1 mouse cellular context compared by ENCODE assay signal in genomic region chr10:80538180-80538579, GRCm38 (mm10).
A peak's percentile ranks its signal among the peaks of the same experiment; 100 is the strongest.
TF ChIP-seq lines count a peak whose summit lies in the region.

No protein-coding gene starts in this region.

TF ChIP-seq in MEL, 35 proteins besides CTCF, POLR2A, EP300 and RAD21:
- no peak for TF ChIP-seq MYB (IDR thresholded peaks at IDR 0.05; ENCODE audit: low read depth, low read length)
- no peak for TF ChIP-seq POLR2AphosphoS2 (IDR thresholded peaks at IDR 0.05; ENCODE audit: low read length)
- TF ChIP-seq TBP (IDR thresholded peaks at IDR 0.05; ENCODE audit: low read depth, low read length), result no peak
- TF ChIP-seq E2F4 (IDR thresholded peaks at IDR 0.05; ENCODE audit: borderline replicate concordance, low read depth, low read length), result no peak
- TF ChIP-seq ZNF384 (IDR thresholded peaks at IDR 0.05; ENCODE audit: low read depth, low read length), result no peak
- peak; percentile 33; the same call in 1 of the 2 replicates for TF ChIP-seq BHLHE40 (IDR thresholded peaks at IDR 0.05; ENCODE audit: borderline replicate concordance, low read depth, low read length)
- no peak for TF ChIP-seq CHD1 (IDR thresholded peaks at IDR 0.05; ENCODE audit: low read depth, low read length)
- TF ChIP-seq SIN3A (IDR thresholded peaks at IDR 0.05; ENCODE audit: low read length), result no peak
- no peak for TF ChIP-seq POLR2AphosphoS5 (IDR thresholded peaks at IDR 0.05; ENCODE audit: borderline replicate concordance, low read depth, low read length)
- TF ChIP-seq TAL1 (IDR thresholded peaks at IDR 0.05; ENCODE audit: low read length), result no peak
- TF ChIP-seq KAT2A (conservative IDR thresholded peaks at IDR 0.05; ENCODE audit: low read depth, low read length), result no peak
- no peak for TF ChIP-seq HCFC1 (IDR thresholded peaks at IDR 0.05; ENCODE audit: low read depth, low read length)
- peak; percentile 61 for TF ChIP-seq USF1 (IDR thresholded peaks at IDR 0.05; ENCODE audit: low read depth, low read length)
- TF ChIP-seq MAX (IDR thresholded peaks at IDR 0.05; ENCODE audit: low read length), result no peak
TF ChIP-seq in MEL: peak in this region for 2.
